Mouse (Mus musculus): Measurements from ENCODE around the gene Zfp36l1.

GRCm38 (mm10) chr12:80144846-80145245 is 32.0 kb upstream of the Zfp36l1 start:
- no peak for TF ChIP-seq CTCF (IDR thresholded peaks at IDR 0.05; ENCODE audit: insufficient read depth, low read length)
- no peak for TF ChIP-seq POLR2A (IDR thresholded peaks at IDR 0.05; ENCODE audit: borderline replicate concordance, extremely low read depth, low read depth, low read length)

Data from lung, adult 2 months (tissue).